Mouse (Mus musculus): ENCODE measurements around the gene Tcam1. TPM values are rescaled to one million over a fixed set of nuclear protein-coding genes. Genes with fewer than 3 reads are reported as not detected.

Gene Tcam1
- polyA plus RNA-seq, 1 experiment = 0.05 TPM

DNA sequence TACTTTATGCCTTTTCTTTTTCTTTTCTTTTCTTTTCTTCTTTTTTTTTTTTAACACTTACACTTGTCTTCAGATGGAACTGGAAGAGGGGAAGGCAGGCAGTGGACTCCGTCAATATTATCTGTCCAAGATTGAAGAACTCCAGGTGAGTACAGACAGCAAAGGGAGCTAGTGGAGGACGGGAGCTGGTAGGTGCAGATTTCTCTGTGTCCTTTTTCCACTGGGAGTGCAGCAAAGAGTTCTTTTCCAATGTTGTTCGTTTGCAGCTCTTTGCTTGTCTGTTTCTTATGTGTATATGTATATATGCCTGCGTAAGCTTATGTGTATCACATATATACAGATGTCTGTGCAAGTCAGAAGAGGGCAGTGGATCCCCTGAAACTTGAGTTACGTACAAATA, 19.7 kb upstream of the Tcam1 start:
- H3K36me3 ChIP-seq (ENCODE audit: control insufficient read depth, insufficient read depth, low read length) = peaks cover 29% of the 10 kb centered on the region
- no peak overlapping the region; the same call in 1 of the 2 replicates for H3K4me3 ChIP-seq (ENCODE audit: low read depth, low read length)
- no peak for TF ChIP-seq CTCF (IDR thresholded peaks at IDR 0.05; ENCODE audit: extremely low read depth, insufficient read length, insufficient replicate concordance, low read depth, low read length)
- TF ChIP-seq POLR2A (IDR thresholded peaks at IDR 0.05; ENCODE audit: low read depth, low read length) = no peak
- H3K27me3 ChIP-seq (ENCODE audit: control insufficient read depth, insufficient read depth, low read length) = no peaks in the 10 kb centered on the region
- peaks cover 6% of the 10 kb centered on the region; the same call in 1 of the 2 replicates for H3K4me1 ChIP-seq (ENCODE audit: control insufficient read depth, insufficient read depth, insufficient read length, low read length)
- H3K27ac ChIP-seq (ENCODE audit: insufficient read depth, low read depth, low read length) = no peak overlapping the region
- 48% methylated on average over 5 of the region's 5 CpGs for WGBS

GRCm38 (mm10) chr11:106260826-106261450, 15.5 kb upstream of the Tcam1 start:
- H3K36me3 ChIP-seq (ENCODE audit: control insufficient read depth, insufficient read depth, low read length) = peaks cover 58% of the 10 kb centered on the region
- WGBS = 81% methylated on average over 14 of the region's 14 CpGs
- H3K27me3 ChIP-seq (ENCODE audit: control insufficient read depth, insufficient read depth, low read length) = no peaks in the 10 kb centered on the region
- 0 out of 2 replicates have a peak, but pooled peaks cover 2% of the 10 kb centered on the region for H3K4me1 ChIP-seq (ENCODE audit: control insufficient read depth, insufficient read depth, insufficient read length, low read length)
- no peak overlapping the region for H3K4me3 ChIP-seq (ENCODE audit: low read depth, low read length)
- no peak overlapping the region for H3K27ac ChIP-seq (ENCODE audit: insufficient read depth, low read depth, low read length)
- TF ChIP-seq POLR2A (IDR thresholded peaks at IDR 0.05; ENCODE audit: low read depth, low read length) = no peak
- no peak for TF ChIP-seq CTCF (IDR thresholded peaks at IDR 0.05; ENCODE audit: extremely low read depth, insufficient read length, insufficient replicate concordance, low read depth, low read length)

DNA sequence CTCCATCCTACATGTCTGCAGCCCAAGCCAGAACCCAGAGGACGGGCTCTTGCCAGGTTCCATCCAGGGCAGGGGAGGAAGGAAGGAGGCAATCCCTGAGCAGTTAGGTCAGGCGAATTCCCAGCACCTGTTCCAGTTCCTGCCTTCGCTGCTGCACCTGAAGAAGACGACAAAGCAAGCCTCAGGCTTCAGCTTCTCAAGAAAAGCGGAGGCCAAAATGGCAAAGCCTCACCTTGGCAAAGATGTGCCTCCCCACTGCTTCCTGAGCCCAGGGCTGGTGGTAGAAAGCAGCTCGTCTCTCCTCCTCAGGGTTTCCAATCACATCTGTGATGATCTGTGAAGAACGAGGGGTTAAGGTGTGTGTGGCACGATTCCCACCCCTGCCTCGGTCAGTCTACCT, 12.5 kb upstream of the Tcam1 start:
- H3K36me3 ChIP-seq (ENCODE audit: control insufficient read depth, insufficient read depth, low read length) = peaks cover 66% of the 10 kb centered on the region
- H3K27ac ChIP-seq (ENCODE audit: insufficient read depth, low read depth, low read length) = no peak overlapping the region
- H3K4me3 ChIP-seq (ENCODE audit: low read depth, low read length) = no peak overlapping the region
- peaks cover 16% of the 10 kb centered on the region for H3K4me1 ChIP-seq (ENCODE audit: control insufficient read depth, insufficient read depth, insufficient read length, low read length)
- TF ChIP-seq POLR2A (IDR thresholded peaks at IDR 0.05; ENCODE audit: low read depth, low read length) (no peak), CTCF (IDR thresholded peaks at IDR 0.05; ENCODE audit: extremely low read depth, insufficient read length, insufficient replicate concordance, low read depth, low read length) (no peak)
- H3K27me3 ChIP-seq (ENCODE audit: control insufficient read depth, insufficient read depth, low read length) = no peaks in the 10 kb centered on the region
- WGBS = 83% methylated on average over 9 of the region's 9 CpGs

GRCm38 (mm10) chr11:106264988-106265387, 11.5 kb upstream of the Tcam1 start:
- TF ChIP-seq POLR2A (IDR thresholded peaks at IDR 0.05; ENCODE audit: low read depth, low read length) (no peak), CTCF (IDR thresholded peaks at IDR 0.05; ENCODE audit: extremely low read depth, insufficient read length, insufficient replicate concordance, low read depth, low read length) (no peak)
- Histone ChIP-seq H3K36me3 (ENCODE audit: control insufficient read depth, insufficient read depth, low read length) (peaks cover 65% of the 10 kb centered on the region), H3K4me1 (ENCODE audit: control insufficient read depth, insufficient read depth, insufficient read length, low read length) (peaks cover 20% of the 10 kb centered on the region), H3K27ac (ENCODE audit: insufficient read depth, low read depth, low read length) (no peak overlapping the region), H3K27me3 (ENCODE audit: control insufficient read depth, insufficient read depth, low read length) (no peaks in the 10 kb centered on the region), H3K4me3 (ENCODE audit: low read depth, low read length) (no peak overlapping the region)
- 90% methylated on average over 15 of the region's 15 CpGs for WGBS

DNA sequence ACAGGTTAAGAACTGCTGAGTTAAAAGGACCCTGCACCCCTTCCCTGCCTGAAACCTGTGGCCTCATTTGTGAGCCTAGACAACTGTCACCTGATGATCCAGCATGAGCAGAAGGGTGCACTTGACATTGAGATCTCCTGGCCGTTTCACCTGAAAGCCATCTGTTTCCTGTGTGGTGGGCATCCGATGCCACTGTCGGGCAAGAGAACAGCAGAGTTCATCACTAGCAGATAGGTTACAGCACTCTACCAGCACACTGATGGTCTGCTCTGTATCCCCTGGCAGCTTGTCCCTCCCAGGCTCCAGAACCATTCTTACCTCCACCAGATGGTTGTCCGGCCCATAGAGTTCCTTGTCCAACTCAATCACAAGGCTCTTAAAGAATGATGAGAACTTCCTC, 10.9 kb upstream of the Tcam1 start:
- no peak overlapping the region for H3K4me3 ChIP-seq (ENCODE audit: low read depth, low read length)
- H3K27ac ChIP-seq (ENCODE audit: insufficient read depth, low read depth, low read length) = no peak overlapping the region
- TF ChIP-seq CTCF (IDR thresholded peaks at IDR 0.05; ENCODE audit: extremely low read depth, insufficient read length, insufficient replicate concordance, low read depth, low read length) (no peak), POLR2A (IDR thresholded peaks at IDR 0.05; ENCODE audit: low read depth, low read length) (no peak)
- peaks cover 26% of the 10 kb centered on the region for H3K4me1 ChIP-seq (ENCODE audit: control insufficient read depth, insufficient read depth, insufficient read length, low read length)
- H3K36me3 ChIP-seq (ENCODE audit: control insufficient read depth, insufficient read depth, low read length) = peaks cover 63% of the 10 kb centered on the region
- no peaks in the 10 kb centered on the region for H3K27me3 ChIP-seq (ENCODE audit: control insufficient read depth, insufficient read depth, low read length)
- WGBS = 83% methylated on average over 4 of the region's 4 CpGs

GRCm38 (mm10) chr11:106266431-106266830, 10.0 kb upstream of the Tcam1 start:
- no peak overlapping the region for H3K27ac ChIP-seq (ENCODE audit: insufficient read depth, low read depth, low read length)
- WGBS = 93% methylated on average over 10 of the region's 10 CpGs

GRCm38 (mm10) chr11:106267311-106267852, 9.1 kb upstream of the Tcam1 start:
- peak overlapping the region; percentile 38 for H3K4me3 ChIP-seq (ENCODE audit: low read depth, low read length)
- WGBS = 25% methylated on average over 15 of the region's 15 CpGs
- peaks cover 29% of the 10 kb centered on the region for H3K4me1 ChIP-seq (ENCODE audit: control insufficient read depth, insufficient read depth, insufficient read length, low read length)
- no peaks in the 10 kb centered on the region for H3K27me3 ChIP-seq (ENCODE audit: control insufficient read depth, insufficient read depth, low read length)
- H3K27ac ChIP-seq (ENCODE audit: insufficient read depth, low read depth, low read length) = peak overlapping the region; percentile 70
- H3K36me3 ChIP-seq (ENCODE audit: control insufficient read depth, insufficient read depth, low read length) = peaks cover 47% of the 10 kb centered on the region
- TF ChIP-seq POLR2A (IDR thresholded peaks at IDR 0.05; ENCODE audit: low read depth, low read length) = no peak
- TF ChIP-seq CTCF (IDR thresholded peaks at IDR 0.05; ENCODE audit: extremely low read depth, insufficient read length, insufficient replicate concordance, low read depth, low read length) = no peak

More at GRCm38 (mm10) chr11:106266431-106266830, 10.0 kb upstream of the Tcam1 start:
- no peak for TF ChIP-seq CTCF (IDR thresholded peaks at IDR 0.05; ENCODE audit: extremely low read depth, insufficient read length, insufficient replicate concordance, low read depth, low read length)
- TF ChIP-seq POLR2A (IDR thresholded peaks at IDR 0.05; ENCODE audit: low read depth, low read length) = no peak
- peaks cover 29% of the 10 kb centered on the region for H3K4me1 ChIP-seq (ENCODE audit: control insufficient read depth, insufficient read depth, insufficient read length, low read length)
- H3K36me3 ChIP-seq (ENCODE audit: control insufficient read depth, insufficient read depth, low read length) = peaks cover 57% of the 10 kb centered on the region
- no peaks in the 10 kb centered on the region for H3K27me3 ChIP-seq (ENCODE audit: control insufficient read depth, insufficient read depth, low read length)
- H3K4me3 ChIP-seq (ENCODE audit: low read depth, low read length) = no peak overlapping the region

Data from small intestine, adult 2 months (tissue).